Mouse (Mus musculus): ENCODE data around the gene Esyt3. TPM values are rescaled to one million over a fixed set of nuclear protein-coding genes. Genes with fewer than 3 reads are reported as not detected.

The Esyt3 gene
- polyA plus RNA-seq, 2 experiments from 2014 or later = not detected

- ATAC-seq = no peak
Observed at GRCm38 (mm10) chr9:99353390-99353789, 5.0 kb downstream of the Esyt3 start.

- ATAC-seq = no peak
Observed at GRCm38 (mm10) chr9:99352964-99353363, 5.4 kb downstream of the Esyt3 start.

GRCm38 (mm10) chr9:99345351-99345792 is 13.0 kb downstream of the Esyt3 start:
- no peak for ATAC-seq

GRCm38 (mm10) chr9:99341600-99341999 is 16.8 kb downstream of the Esyt3 start:
- ATAC-seq = no peak

- no peak for ATAC-seq
Observed at GRCm38 (mm10) chr9:99340126-99340525, 18.2 kb downstream of the Esyt3 start.

GRCm38 (mm10) chr9:99339182-99339581 is 19.2 kb downstream of the Esyt3 start:
- ATAC-seq = no peak

GRCm38 (mm10) chr9:99338293-99338692 is 20.1 kb downstream of the Esyt3 start:
- no peak for ATAC-seq

- ATAC-seq = no peak
Observed at GRCm38 (mm10) chr9:99336538-99336937, 21.8 kb downstream of the Esyt3 start.

GRCm38 (mm10) chr9:99326881-99327280 is 31.5 kb downstream of the Esyt3 start:
- no peak for ATAC-seq

- ATAC-seq = no peak
Observed at GRCm38 (mm10) chr9:99325961-99326360, 32.4 kb downstream of the Esyt3 start.

GRCm38 (mm10) chr9:99325208-99325929 is 33.0 kb downstream of the Esyt3 start:
- ATAC-seq = no peak

- no peak for ATAC-seq
Observed at GRCm38 (mm10) chr9:99320006-99320405, 38.4 kb downstream of the Esyt3 start.

GRCm38 (mm10) chr9:99319343-99319951 is 38.9 kb downstream of the Esyt3 start:
- ATAC-seq = no peak

- no peak for ATAC-seq
Observed at GRCm38 (mm10) chr9:99306226-99306625, 52.1 kb downstream of the Esyt3 start.

GRCm38 (mm10) chr9:99304296-99304695 is 54.1 kb downstream of the Esyt3 start:
- no peak for ATAC-seq

Other genes with a start within 250 kb of the Esyt3 start
- 1 to 10 TPM in 1 of 2 experiments, under 1 TPM in 1; 0.81 to 1.3 TPM for gene Pik3cb, start 217.9 kb downstream of the Esyt3 start, polyA plus RNA-seq (2017; shearing (Covaris generic))
- gene Faiml, start 121.3 kb downstream of the Esyt3 start, polyA plus RNA-seq (2017; shearing (Covaris generic)) = not detected
- gene Cep70, start 115.2 kb downstream of the Esyt3 start, polyA plus RNA-seq (2017; shearing (Covaris generic)) = 10 to 100 TPM; 18.8 to 20.3 TPM
- not detected for gene Mras, start 78.8 kb upstream of the Esyt3 start, polyA plus RNA-seq (2017; shearing (Covaris generic))
- gene Nme9, start 92.9 kb upstream of the Esyt3 start, polyA plus RNA-seq (2017; shearing (Covaris generic)) = not detected
- 10 to 100 TPM; 24.6 to 31.5 TPM for gene Armc8, start 210.3 kb upstream of the Esyt3 start, polyA plus RNA-seq (2017; shearing (Covaris generic))
- gene Dbr1, start 217.2 kb upstream of the Esyt3 start, polyA plus RNA-seq (2017; shearing (Covaris generic)) = 10 to 100 TPM; 30.3 to 30.7 TPM

Measured in CD4-positive, CD25-positive, alpha-beta regulatory T cell, adult 4 months (primary cell).